Mouse (Mus musculus) 416B (cell line): ENCODE measurements around the gene Rasgrp2.

Experiments used
- DNase-seq: peaks from one replicate; pipeline ENCODE4 v3.0.0; 2011; ENCODE audit warnings: low read depth

Gene Rasgrp2

DNA sequence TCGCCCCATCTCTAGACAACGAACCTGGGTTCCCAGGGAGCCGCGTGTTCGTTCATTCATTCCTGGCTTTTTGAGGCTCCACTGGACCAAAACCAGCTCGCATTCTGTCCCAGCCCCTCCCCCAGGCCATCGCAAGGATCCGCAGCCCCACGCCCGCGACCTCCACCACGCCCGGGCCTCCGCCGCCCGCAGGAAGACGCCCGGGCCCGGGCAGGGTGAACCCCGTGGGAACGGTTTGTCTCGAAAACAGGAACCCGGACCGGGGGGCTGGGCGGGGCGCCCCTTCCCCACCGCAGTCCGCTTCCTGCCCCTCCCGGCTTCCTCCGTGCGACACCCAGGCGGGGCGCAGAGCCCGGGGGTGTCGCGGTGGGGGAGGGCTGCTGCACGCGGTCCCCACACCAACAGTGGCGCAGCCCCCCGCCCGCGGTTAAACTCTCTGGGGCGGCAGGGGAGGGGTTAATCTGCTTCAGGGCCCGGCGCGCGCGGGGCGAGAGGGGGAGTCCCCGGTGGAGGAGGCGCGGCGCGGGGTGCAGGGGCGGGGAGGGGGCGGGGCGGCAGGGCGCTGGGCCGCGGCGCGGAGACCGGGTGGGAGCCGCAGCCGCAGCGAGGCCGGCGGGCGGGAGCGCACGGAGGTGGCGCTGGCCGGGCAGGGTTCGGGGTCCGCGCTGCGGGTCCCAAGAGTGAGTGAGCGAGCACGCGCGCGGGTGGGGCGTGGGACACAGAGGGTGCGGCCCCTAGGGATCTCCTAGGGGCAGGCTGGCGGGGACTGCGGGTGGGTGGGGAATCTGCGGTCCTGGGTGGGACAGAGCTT is at the start of gene Rasgrp2:
Rasgrp2 (plus strand) TSS at position 56 of the 811 bp plus-strand sequence.
- DNase-seq, result peak; percentile 71

DNA sequence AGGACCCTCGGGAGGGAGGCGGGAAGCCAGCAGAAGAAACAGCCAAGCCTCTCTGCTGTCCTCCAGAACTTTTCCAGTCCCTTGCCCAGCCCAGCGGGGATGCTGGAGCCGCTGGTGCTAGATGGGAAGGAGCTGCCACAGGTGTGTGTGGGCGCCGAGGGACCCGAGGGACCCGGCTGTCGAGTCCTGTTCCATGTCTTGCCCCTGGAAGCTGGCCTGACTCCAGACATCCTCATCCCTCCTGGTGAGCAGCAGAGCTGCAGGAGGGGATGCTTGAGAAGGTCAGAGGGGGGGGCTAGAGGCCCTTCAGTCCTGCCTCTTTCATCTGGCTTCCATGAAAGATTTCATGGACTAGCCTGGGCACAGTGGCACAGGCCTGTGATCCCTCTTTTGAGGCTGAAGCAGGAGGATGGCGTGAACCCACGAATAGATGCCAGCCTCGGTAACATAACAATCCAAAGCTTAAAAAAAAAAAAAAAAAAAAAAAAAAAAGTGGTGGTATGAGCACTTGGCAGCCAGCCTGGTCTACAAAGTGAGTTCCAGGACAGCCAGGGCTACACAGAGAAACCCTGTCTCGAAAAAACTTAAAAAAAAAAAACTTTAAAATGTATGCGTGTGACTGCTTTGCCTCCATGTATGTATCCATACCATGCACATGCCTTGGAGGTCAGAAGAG is 47.6 kb upstream of the Rasgrp2 start:
- no peak for DNase-seq

DNA sequence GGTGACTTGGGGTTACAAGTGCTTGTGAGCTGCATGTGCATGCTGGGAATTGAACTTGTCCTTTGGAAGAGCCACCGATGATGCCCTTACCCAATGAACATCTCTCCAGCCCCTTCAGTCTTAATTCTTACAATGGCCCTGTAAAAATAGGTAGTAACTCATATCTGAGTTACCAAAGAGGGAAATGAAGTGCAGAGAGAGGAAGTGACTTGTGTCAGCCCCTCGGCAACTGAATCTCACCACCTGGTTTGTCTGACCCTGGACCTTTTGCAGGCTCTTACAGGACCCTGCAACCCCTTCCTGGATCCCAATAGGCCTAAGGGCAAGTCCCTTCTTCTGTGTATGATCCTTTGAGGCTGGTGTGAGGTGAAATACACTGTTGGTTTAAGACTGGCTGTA is 47.0 kb upstream of the Rasgrp2 start:
- DNase-seq, result peak; percentile 40

DNA sequence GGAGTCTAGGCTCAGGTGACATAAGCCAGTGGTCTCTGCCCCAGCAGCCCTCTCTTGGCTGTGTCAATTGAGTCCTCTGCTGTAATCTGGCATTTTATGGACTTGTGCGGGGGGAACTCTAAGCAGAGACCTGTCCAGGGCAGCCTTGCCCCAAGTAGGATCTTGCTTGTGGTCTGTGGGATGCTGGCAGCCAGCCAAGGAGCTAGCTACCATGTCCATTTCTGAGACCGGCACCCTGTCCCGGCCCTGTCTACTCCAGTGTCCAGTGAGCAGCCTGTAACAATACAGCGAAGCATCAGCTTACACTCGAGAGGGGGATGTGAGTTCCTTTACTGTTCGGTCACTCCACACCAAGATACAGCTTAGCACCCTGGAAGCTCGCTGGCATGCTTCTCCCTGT is 45.1 kb upstream of the Rasgrp2 start:
- DNase-seq, result no peak

DNA sequence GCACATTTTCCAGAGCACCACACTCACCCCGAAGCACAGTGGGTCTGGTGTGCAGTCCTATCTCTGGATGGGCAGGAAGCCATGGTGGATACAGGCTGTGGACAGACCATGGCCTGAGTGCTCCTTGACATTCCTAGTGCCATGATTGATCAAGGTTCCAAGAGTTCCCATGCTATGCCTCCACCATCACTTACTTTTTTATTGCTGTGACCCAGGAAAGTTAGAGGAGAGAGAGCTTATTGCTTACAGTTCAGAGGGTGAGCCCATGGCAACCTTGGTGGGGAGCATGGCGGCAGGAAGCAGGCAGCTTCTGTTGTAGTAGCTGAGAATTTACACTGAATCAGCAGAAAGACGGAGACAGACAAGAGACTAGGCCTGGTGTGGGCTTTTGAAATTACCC is 37.8 kb upstream of the Rasgrp2 start:
- no peak for DNase-seq

- no peak for DNase-seq
Measured at GRCm38 (mm10) chr19:6363091-6363410, 36.1 kb upstream of the Rasgrp2 start.

- peak; percentile 100 for DNase-seq
Measured at GRCm38 (mm10) chr19:6363411-6364240, 35.5 kb upstream of the Rasgrp2 start, which contains the start of gene Sf1. TSS of gene Sf1 (plus strand) at chr19:6363690.

DNA sequence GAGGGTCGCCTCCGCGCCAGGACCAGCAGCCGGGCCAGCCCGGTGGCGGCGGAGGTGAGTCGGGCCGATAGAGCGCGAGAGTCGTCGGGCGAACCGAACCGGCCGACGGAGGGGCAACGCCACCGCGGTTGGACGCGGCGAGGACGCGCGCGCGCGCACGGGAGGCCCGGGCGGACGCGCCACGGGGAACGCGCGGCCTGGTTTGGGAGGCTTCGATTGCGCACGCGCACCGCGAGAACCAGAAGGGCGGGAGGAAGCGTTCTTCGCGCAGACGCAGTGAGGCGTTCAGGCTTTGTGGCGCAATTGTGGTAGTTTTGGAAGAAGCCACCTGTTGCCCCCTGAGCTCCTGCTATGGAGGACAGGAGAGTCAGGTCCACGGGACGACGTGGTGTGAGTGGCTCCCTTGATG is 34.8 kb upstream of the Rasgrp2 start:
- DNase-seq, result peak; percentile 89

GRCm38 (mm10) chr19:6364842-6365241 is 34.3 kb upstream of the Rasgrp2 start:
- peak; percentile 28 for DNase-seq

DNA sequence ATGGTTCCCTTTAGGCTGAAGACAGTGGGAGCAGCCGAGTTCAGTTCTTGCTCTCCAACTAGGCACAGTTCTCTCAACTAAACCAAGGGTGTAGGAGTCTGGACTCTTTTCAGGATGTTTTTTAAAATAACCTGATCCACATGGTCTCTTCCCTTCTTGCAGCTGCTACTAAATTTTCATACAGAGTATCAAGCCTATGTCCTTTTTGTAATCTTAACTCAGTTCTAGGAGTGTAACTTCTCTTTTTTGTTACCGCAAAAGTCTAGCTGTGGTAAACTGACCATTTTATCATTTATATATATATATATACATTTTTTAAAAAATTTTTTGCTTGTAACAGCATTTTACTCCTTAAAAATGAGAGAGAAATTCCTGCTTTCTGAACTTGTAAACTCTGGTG is 29.0 kb upstream of the Rasgrp2 start:
- DNase-seq, result no peak

- DNase-seq, result peak; percentile 53
Measured at GRCm38 (mm10) chr19:6372433-6372832, 26.7 kb upstream of the Rasgrp2 start.

DNA sequence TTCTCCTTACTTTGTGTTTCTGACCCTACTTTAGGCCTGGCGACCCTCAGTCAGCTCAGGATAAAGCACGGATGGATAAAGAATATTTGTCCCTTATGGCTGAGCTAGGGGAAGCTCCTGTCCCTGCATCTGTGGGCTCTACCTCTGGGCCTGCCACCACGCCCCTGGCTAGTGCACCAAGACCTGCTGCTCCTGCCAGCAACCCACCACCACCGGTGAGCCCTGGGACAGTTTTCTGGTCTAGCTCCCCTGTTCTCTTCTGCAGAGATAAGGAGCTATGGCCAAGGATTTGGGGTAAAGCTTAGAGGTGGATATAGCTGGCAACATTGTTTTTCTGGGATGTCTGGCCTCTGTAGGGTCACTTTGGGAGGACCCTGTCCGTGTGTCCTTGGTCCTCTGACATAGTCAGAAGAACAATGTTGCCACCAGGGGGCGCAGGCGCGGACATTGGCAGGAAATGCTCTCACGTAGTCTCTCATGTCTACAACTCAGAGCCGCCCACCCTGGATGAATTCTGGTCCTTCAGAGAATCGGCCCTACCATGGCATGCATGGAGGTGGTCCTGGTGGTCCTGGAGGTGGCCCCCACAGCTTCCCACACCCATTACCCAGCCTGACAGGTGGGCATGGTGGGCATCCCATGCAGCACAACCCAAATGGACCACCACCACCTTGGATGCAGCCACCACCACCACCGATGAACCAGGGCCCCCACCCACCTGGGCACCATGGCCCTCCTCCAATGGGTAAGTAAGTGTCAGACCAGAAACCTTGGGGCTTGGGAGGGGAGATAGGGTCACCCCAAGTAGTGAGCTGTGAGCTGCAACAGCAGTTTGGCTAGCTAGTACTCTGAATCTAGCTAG is 25.4 kb upstream of the Rasgrp2 start:
- DNase-seq, result peak; percentile 67

- DNase-seq, result no peak
Measured at GRCm38 (mm10) chr19:6374571-6374970, 24.6 kb upstream of the Rasgrp2 start.

- no peak for DNase-seq
Measured at GRCm38 (mm10) chr19:6375423-6376254, 23.5 kb upstream of the Rasgrp2 start.

DNA sequence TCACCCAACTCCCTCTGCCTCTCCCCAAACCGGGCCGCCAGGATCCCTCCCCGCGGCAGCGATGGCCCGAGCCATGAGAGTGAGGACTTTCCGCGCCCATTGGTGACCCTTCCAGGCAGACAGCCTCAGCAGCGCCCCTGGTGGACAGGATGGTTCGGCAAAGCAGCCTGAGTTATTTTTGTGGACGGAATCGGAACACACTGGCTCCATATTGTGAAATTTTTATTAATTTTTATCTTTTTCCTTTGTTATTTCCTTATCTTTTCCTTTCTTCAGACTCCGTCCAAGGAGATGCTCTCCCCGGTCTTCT is 22.9 kb upstream of the Rasgrp2 start:
- DNase-seq, result no peak

- DNase-seq, result no peak
Measured at GRCm38 (mm10) chr19:6376643-6377042, 22.5 kb upstream of the Rasgrp2 start.

DNA sequence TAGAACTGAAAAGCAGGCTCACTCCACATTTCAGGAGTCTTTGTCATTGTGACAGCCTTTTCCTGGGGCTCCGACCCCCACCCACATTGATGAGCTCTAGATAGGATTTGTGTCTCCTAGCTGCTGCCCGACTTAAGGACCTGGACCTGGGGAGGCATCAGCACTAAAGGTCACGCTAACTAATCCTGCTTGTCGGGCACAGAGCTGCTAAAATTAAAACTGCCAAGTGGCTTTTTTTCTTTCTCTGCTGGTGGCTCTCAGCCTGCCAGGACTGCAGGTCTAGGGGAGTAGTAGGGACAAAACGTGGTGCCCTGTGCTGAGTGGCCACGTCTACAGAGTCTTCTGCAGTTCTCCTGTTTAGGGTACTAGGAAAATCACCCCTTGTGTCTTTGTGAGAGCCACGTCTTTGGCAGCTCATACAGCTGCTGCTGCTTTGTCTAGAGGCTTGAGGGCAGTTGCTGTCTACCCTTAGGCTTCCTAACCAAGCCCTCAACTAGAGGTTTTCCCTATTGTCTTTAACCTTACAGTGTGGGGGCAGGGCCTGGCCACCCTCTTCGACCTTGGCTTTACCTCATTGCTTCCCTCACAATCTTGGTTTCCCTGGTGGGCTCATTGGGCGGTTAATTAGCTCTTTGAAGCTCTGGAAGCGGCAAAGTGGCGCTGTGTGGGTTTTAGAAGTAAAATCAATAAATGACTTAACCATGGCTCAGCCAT is 21.7 kb upstream of the Rasgrp2 start:
- DNase-seq, result no peak

DNA sequence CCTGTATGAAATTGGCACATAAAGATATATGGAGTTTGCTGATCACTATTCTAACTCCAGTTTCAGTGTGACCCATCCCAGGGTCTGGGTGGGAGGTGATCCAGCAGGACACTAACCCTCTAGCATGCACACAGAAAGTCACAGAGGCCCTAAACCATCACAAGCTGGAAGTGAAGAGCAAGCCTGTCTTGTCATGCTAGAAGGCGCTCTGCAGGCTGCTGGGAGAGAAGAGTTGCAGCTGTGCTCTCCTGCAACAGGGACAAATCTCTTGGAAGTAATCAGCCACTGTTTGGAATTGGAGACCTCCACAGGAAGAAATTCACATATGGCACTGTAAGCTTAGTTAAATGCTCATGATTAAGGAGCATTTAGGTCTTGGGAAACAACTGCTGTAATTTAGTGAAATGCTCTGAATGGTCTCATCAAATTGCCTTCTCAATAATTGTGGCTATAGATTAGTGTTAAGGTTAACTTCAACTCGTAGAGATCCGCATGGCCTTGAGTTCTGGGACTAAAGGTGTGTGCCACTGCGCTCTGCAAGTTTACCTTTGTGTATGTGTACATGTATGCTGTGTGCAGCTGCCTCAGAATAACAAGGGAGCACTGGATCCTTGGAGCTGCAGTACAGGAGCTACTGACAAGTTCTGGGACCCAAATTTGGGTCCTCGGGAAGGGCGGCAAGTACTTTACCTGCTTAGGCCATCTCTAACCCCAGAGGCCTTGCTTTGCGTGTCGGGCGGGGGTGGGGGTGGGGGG is 18.6 kb upstream of the Rasgrp2 start:
- no peak for DNase-seq

DNA sequence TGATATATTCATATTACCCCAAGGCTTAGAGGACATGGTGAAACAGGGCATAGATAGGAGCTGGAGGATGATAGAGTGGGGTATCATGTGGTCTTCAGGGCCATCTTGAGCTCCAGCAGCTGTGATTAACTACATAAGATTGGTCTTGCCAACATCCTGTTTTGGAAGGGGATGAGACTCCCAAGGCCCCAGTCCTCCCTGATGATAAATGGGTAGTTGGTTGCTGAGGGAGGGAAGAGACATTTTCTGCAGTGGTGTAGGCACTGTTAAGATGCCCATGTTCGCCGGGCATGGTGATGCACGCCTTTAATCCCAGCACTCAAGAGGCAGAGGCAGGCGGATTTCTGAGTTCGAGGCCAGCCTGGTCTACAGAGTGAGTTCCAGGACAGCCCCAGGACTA is 17.9 kb upstream of the Rasgrp2 start:
- no peak for DNase-seq
